Mouse (Mus musculus) megakaryocyte, adult 5-6 weeks (primary cell): ENCODE measurements around the gene Tcf7l2. TPM values are rescaled to one million over a fixed set of nuclear protein-coding genes. Genes with fewer than 3 reads are reported as not detected.
A peak's percentile ranks its signal among the peaks of the same experiment; 100 is the strongest.

Experiments
- ATAC-seq: 2 replicates; pipeline ENCODE4 v1.8.0; 2016; ENCODE audit warnings: mild to moderate bottlenecking, inconsistent platforms; ENCODE audit not compliant: poor library complexity, severe bottlenecking
- total RNA-seq, 2 experiments: library from RNA; stranded (forward) in 1 of 2; stranded (reverse) in 1 of 2; fragments of 153-499, 151-499 nt in 1 of 2; fragments of 221-1000, 200-1000 nt in 1 of 2; gene quantifications; 2 replicates each; pipeline versions ENCODE4 v1.2.3 to v1.2.4; 2015 to 2017

The Tcf7l2 gene
- total RNA-seq, 2 experiments from 2014 or later, result 0.47 to 0.81 TPM

DNA sequence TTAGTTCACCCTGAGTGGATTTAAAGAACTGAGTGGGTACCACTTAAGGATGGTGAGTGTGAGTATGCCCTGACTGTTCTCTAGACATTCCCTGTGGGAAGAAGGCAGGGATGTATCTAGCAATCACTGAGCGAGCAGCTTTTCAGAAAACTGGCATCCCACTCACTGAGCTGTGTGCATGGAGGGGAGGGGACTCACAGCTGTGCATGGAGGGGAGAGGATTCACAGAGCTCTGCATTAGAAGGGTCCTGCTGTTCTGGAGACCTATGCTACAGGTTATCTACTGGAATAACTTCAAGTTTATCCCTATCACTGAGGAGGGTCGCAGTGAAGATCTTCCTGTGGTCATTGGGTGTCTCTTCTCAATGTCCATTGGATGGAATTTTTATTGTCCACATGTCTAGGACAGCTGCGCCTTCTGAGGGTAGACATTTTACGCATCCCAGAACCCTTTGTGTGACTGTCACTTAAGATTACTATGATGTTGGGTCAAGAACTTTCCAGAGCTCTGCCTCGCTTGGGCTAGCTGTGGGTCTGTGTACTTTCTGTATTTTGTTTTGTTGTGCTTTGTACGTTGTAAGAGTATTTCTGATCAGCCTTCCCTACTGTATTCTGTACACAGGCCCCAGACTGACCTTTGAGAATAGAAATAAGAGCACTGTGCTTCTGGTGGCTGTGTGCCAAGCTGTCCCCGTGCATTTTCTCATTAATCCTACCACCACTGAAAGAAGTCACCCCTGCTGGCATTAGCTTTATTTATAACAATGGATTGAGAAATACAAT is 192.5 kb downstream of the Tcf7l2 start:
- no peak for ATAC-seq

DNA sequence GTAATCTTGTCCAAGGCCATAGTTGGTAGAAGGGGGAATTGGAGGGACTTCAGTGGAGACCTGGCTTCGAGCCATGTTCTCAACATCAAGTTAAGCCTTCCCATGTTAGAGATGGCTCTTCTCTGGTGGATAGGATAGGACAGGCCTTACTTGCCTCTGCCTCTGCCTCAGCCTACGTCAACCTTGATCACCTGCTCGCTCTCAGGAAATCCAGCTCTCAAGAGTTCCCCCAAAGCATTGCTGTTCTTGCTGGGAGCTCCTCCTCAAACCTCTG is 193.0 kb downstream of the Tcf7l2 start:
- no peak for ATAC-seq

DNA sequence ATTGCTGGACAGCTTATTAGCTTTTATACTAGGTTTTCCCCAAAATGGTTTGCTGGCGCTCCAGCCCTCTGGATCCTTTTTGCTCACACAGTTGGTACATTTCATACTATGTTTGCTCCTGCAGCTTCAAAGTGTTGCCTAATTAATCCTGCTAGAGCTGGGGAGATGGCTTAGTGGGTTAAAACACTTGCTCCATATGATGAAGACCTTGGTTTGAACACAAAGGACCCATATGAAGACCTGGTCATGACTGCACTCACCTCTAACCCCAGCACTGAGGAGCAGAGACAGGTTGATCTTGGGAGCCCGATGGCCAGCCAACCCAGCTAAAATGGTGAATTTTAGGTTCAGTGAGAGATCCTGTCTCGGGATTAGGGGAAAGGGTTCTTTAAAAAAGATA is 195.4 kb downstream of the Tcf7l2 start:
- ATAC-seq, result no peak

DNA sequence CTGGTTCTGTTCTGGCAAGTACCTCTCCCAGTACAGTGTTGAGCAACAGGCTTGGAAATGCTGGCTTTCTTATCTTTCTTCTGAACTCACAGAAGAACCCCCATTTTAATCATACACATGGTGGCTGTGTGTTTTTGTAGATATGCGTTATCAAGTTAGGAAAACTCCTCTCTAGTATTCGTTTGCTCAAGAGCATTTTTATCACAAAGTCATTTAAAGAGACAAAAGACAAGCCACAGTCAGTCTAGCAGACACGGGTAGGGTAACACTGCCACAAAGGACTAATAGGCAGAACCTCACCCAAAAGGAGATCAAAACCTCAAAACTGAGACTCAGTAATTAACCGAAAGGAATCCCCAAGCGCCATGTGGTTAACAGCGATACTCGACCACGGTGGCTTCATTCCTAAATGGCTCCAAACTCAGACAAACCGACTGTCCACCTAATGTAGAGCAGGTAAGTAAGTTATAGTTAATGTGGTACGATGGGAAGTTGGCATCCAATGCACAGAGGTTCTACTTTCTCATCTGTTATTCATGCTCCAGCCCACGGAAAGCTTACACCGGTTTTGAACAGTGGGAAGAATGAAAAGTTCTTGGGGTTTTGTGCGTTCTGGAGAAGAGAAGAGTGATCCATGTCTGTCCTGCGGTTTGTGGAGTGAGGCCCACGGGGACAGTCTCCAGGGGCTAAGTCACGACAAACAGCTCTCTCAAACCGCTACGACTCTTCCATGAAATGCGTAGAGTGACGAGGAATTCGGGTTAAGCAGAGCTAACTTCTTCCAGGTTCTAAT is 196.8 kb downstream of the Tcf7l2 start:
- ATAC-seq, result no peak

- ATAC-seq, result no peak
Measured at GRCm38 (mm10) chr19:55939090-55939489, 197.5 kb downstream of the Tcf7l2 start.

- ATAC-seq, result no peak
Measured at GRCm38 (mm10) chr19:55939719-55940118, 198.1 kb downstream of the Tcf7l2 start.

DNA sequence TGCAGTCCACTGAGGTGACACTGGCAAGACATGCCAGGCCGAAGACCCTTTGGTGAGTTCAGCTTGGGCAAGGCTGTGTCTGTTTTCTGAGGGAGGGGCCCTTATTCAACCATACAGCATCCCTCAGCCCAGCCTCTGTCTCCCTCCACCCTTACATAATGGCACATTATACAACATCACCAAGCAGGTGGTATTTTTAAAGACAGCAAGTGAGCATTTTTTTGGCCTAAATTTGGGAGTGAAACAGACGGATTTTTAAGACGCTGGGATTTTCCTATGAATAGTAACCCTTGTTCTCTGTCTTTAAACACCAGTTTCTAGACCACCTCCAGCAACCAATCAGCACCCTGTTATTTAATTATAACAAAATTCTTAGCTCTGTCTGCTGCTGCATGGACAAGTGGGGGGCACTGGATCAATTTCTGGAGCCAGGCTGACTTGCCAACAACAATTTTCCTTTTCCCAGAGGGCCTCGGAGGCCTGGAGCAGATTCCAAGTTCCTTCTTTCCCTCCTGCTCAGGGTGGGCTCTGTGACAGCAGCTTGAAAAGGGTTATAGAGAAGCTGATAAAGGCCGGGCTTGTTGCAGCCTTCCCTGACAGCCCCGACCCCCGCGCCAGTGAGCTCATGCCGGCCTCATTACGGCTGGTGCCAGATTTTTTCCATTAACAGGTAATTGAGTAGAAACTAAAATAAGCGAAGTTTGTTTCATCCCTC is 199.1 kb downstream of the Tcf7l2 start:
- no peak for ATAC-seq

DNA sequence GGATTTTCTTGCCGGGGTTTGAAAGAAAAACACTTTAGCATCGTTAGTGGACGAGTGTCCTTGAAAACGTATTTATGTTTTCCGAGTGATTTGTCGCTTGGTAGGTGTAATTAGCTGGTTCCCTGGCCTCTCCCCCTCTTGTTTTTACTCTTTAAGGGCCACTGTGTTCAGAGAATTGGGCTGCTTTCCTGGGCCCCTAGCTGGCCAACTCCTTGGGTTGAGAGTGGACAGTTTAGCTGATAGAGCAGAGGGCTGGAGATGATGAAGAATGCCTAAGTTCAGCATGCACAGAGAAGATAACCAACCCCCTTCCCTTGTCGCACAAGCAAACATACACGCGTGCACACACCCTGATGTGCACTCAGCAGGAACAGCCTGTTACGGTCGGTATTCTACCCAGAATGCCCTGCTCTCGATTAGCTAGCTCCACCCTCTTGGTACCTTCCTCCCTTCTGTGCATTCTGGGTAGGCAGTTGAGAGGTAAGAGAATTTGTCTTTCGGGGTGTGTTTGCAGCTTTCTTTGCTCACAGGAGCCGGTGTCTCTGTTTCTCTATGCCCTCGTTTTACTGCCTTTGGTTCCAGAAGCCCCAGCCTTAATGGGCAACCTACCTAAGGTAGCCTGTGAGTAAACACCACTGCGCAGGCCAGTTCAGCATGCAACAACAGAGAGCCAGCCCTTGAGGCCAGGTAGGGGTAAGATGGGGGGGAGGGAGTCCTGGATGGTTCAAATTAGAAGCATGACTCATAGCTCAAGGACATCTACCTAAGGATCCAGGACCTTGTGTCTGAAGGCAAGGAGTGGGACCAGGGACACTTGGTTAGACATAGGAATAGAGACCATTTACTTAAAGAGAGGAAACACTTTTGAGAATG is 199.9 kb downstream of the Tcf7l2 start:
- peak; percentile 35; the same call in 1 of the 2 replicates for ATAC-seq

GRCm38 (mm10) chr19:55951397-55951796 is 209.8 kb downstream of the Tcf7l2 start:
- ATAC-seq, result no peak

DNA sequence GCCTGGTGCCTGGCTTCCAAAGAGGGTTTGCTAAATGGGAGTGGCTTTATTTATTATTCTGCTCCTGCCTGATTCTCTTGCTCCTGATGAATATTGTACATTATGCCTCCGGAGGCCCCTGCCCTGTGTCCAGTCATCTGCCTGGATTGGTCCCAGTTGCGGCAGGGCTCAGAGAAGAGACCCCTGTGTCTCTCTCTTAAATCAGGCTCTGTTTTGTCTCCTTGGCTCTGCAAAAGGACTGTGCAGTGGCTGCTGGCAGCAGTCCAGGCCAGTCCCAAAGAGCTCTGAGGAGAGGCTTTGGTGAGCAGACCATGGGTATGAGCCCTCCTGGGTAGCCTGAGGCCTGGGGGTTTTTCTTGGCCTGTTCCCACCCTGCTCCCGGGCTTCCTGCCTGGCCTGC is 211.6 kb downstream of the Tcf7l2 start:
- no peak for ATAC-seq

GRCm38 (mm10) chr19:55955126-55955525 is 213.5 kb downstream of the Tcf7l2 start:
- ATAC-seq, result no peak

DNA sequence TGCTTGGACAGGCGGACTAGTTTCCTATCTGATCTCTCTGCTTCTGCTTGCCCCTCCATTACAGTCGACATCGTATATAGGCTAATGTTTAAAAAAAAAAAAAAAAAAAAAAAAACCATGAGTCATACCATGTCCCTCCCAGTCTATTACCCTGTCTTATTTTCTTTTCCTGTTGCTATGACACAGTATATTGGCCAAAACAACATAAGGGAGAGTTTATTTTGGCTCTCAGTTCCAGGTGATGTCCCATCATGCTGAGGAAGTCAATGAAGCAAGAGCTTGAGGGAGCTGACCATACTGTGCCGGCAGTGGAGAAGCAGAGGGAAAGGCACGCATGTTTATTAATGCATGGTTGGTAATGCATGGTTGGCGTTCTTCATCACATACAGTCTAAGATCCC is 215.1 kb downstream of the Tcf7l2 start:
- no peak for ATAC-seq

GRCm38 (mm10) chr19:55964421-55964820 is 222.8 kb downstream of the Tcf7l2 start:
- no peak for ATAC-seq

DNA sequence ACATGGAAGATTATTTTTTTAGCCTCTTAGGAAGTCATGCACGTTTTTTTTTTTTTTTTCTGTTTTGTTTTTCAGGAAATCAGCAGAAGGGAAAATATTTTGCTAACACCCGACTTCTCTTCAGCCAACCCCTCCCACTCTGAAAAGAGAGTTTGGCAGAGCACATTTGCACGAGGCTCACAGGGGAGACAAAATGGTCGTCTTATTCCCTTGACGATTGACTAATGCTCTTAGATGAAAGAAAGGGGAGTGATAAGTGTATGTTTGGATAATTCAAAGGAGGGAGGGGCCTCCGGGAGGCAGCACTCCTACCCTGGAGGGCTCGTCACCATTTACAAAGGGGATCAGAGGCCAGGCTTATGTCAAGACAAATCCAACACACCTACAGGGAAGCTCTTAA is 224.4 kb downstream of the Tcf7l2 start:
- no peak for ATAC-seq

DNA sequence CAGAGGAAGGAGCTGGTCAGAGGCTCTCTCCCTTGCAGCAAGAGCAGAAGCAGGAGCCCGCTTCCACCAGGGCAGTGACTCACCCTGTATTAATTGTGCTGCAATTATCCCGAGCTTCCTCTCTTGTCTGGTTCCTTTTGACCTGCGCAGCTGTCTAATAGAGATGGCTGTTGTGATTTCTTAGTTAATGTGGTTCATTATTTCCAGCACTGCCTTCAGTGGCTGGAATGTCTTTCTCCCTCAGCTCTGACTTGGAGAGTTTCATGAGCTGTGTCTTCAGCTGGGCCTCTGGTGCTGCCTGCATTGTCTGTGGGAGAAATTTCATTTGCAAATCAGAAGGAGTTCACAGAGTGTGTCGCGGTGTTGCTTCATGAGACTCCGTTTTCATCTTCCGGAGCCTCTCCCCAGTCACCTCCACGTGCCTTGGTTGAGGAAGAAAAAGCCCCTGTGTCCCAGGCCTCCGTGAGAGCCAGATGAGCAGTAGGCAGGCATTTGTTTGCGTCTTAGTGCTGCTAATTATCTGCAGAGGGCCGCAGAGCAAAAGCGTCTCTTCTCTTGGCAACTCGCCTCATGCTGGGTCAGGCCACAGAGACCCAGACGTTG is 228.4 kb downstream of the Tcf7l2 start:
- no peak for ATAC-seq

GRCm38 (mm10) chr19:55976073-55976472 is 234.5 kb downstream of the Tcf7l2 start:
- ATAC-seq, result no peak
